Mouse (Mus musculus): ENCODE measurements around the gene Rbfox3.
A peak's percentile ranks its signal among the peaks of the same experiment; 100 is the strongest.

DNA sequence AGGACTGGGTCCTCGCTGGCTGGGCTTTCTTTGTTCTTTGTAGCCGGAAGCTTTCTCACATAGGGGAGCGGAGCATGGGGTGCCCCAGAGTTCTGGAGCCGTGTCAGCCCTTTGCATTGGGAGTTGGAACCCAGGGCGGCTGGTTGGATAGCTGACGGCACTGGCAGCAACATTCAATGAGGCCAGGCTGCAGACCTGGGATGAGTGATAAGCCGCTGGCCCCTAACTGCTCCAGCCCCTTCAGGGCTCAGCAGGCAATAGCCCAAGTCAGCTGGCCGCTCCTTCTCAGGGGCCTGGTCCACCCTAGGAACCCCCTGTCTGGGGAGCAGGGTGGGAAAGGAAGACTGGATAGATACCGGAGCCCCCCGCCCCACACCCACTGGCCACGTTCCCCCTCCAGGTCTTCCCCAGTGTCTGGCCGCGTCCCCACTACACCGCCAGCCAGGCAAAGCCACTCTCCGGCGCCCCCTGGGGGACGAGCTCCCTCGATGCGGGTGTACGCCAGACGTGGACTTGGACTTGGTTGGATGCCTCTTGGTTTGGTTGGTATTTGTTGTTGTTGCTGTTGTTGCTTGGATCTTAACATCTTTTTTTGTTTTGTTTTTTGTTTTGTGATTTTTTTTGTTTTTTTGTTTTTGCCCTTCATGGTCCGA lies 420.7 kb downstream of the Rbfox3 start:
- TF ChIP-seq EP300 (IDR thresholded peaks at IDR 0.05; ENCODE audit: low read length), result no peak
- peak; percentile 20 to 92; a peak in 2 of 4 replicates for TF ChIP-seq CTCF (conservative IDR thresholded peaks at IDR 0.05 in 1 of 2, IDR thresholded peaks at IDR 0.05 in 1 of 2; ENCODE audit: low read depth in 2 of 2, low read length in 2 of 2)
- no peak for TF ChIP-seq POLR2AphosphoS2 (IDR thresholded peaks at IDR 0.05; ENCODE audit: low read depth, low read length)
- TF ChIP-seq POLR2A (IDR thresholded peaks at IDR 0.05; ENCODE audit: low read depth, low read length), result no peak
- no peak for TF ChIP-seq SIN3A (IDR thresholded peaks at IDR 0.05; ENCODE audit: low read length)
- TF ChIP-seq CHD1 (IDR thresholded peaks at IDR 0.05; ENCODE audit: low read depth, low read length), result no peak
- TF ChIP-seq BHLHE40 (IDR thresholded peaks at IDR 0.05; ENCODE audit: low read depth, low read length), result no peak
- TF ChIP-seq MAFK (IDR thresholded peaks at IDR 0.05; ENCODE audit: insufficient replicate concordance, low read length), result no peak
- TF ChIP-seq NELFE (IDR thresholded peaks at IDR 0.05; ENCODE audit: low read depth, low read length), result no peak
- no peak for TF ChIP-seq JUN (IDR thresholded peaks at IDR 0.05; ENCODE audit: insufficient read depth, low read depth, low read length)
- peak; percentile 93 for TF ChIP-seq SMC3 (IDR thresholded peaks at IDR 0.05; ENCODE audit: low read depth, low read length)
- peak; percentile 18; the same call in 1 of the 2 replicates for TF ChIP-seq ZC3H11A (IDR thresholded peaks at IDR 0.05; ENCODE audit: low read depth, low read length)
- no peak for TF ChIP-seq USF1 (IDR thresholded peaks at IDR 0.05; ENCODE audit: low read depth, low read length)

Data from CH12.LX (cell line).